Mouse (Mus musculus) brain, embryonic 14.5 days (tissue): ENCODE results near the gene Gm14214.

Experiments
- CTCF ChIP-seq: fragments of 200-500 bp; IDR thresholded peaks from 2 replicates; pipeline ENCODE4 v1.5.1; 2012; ENCODE audit warnings: inconsistent platforms, mild to moderate bottlenecking, moderate library complexity, borderline replicate concordance; ENCODE audit not compliant: insufficient read depth, insufficient read length; ENCODE audit errors: extremely low read depth
- POLR2A ChIP-seq: fragments of 200-500 bp; IDR thresholded peaks from 2 replicates; pipeline ENCODE4 v1.6.1; 2012; ENCODE audit warnings: mild to moderate bottlenecking, inconsistent platforms, borderline replicate concordance; ENCODE audit not compliant: poor library complexity, insufficient read depth, insufficient read length, severe bottlenecking; ENCODE audit errors: extremely low read depth

- TF ChIP-seq POLR2A (no peak), CTCF (no peak)
Measured at GRCm38 (mm10) chr2:154764828-154765497, 4.9 kb downstream of the Gm14214 start.
